ENCODE assay signal across 1 mouse cellular context in genomic region chr2:84660253-84660652, GRCm38 (mm10).
TF ChIP-seq lines count a peak whose summit lies in the region.

No protein-coding gene starts in this region.

TF ChIP-seq in C2C12, 6 proteins besides CTCF, POLR2A, EP300 and RAD21:
- no peak for TF ChIP-seq CEBPB (IDR thresholded peaks at IDR 0.05; ENCODE audit: low read depth)
- no peak for TF ChIP-seq FOSL1 (IDR thresholded peaks at IDR 0.05; ENCODE audit: insufficient read depth, low read length, poor library complexity, severe bottlenecking)
- TF ChIP-seq MYOG (IDR thresholded peaks at IDR 0.05; ENCODE audit: control insufficient read depth, extremely low read depth, insufficient read length), result no peak
- no peak for TF ChIP-seq MAX (IDR thresholded peaks at IDR 0.05)
- no peak for TF ChIP-seq USF1 (IDR thresholded peaks at IDR 0.05; ENCODE audit: low read depth)
- TF ChIP-seq MYOD1 (IDR thresholded peaks at IDR 0.05; ENCODE audit: control insufficient read depth, insufficient read length, low read depth), result no peak
